Mouse (Mus musculus) right cerebral cortex, adult 18-20 months (tissue): Measurements from ENCODE around the gene Sp6.

ENCODE experiments used
- DNase-seq: peaks from one replicate; pipeline ENCODE4 v3.0.0; 2022; ENCODE audit warnings: mixed read lengths

The Sp6 gene

GRCm38 (mm10) chr11:97013121-97013670 lies at the start of gene Sp6:
Gene Sp6 (plus strand): TSS chr11:97013394.
- no peak for DNase-seq

- peak; percentile 89 for DNase-seq
Measured at GRCm38 (mm10) chr11:96963580-96963979, 49.6 kb upstream of the Sp6 start.

- DNase-seq: no peak
Measured at GRCm38 (mm10) chr11:96966172-96966571, 47.0 kb upstream of the Sp6 start.

GRCm38 (mm10) chr11:96966914-96967543 lies 46.2 kb upstream of the Sp6 start:
- DNase-seq: no peak

- no peak for DNase-seq
Measured at GRCm38 (mm10) chr11:96967544-96968269, 45.5 kb upstream of the Sp6 start.

- no peak for DNase-seq
Measured at GRCm38 (mm10) chr11:96968476-96968875, 44.7 kb upstream of the Sp6 start.

- no peak for DNase-seq
Measured at GRCm38 (mm10) chr11:96969280-96969722, 43.9 kb upstream of the Sp6 start.

- peak; percentile 65 for DNase-seq
Measured at GRCm38 (mm10) chr11:96969746-96970145, 43.4 kb upstream of the Sp6 start.

- DNase-seq: no peak
Measured at GRCm38 (mm10) chr11:96970341-96970740, 42.9 kb upstream of the Sp6 start.

- DNase-seq: no peak
Measured at GRCm38 (mm10) chr11:96972906-96973305, 40.3 kb upstream of the Sp6 start.

GRCm38 (mm10) chr11:96973426-96973964 lies 39.7 kb upstream of the Sp6 start:
- peak; percentile 30 for DNase-seq

- DNase-seq: no peak
Measured at GRCm38 (mm10) chr11:96974813-96975212, 38.4 kb upstream of the Sp6 start.

- DNase-seq: no peak
Measured at GRCm38 (mm10) chr11:96975511-96976378, 37.4 kb upstream of the Sp6 start.

GRCm38 (mm10) chr11:96976379-96976687 lies 36.9 kb upstream of the Sp6 start:
- DNase-seq: no peak

- peak; percentile 88 for DNase-seq
Measured at GRCm38 (mm10) chr11:96976911-96977591, 36.1 kb upstream of the Sp6 start.

GRCm38 (mm10) chr11:96977606-96978400 lies 35.4 kb upstream of the Sp6 start:
- peak; percentile 100 for DNase-seq

- no peak for DNase-seq
Measured at GRCm38 (mm10) chr11:96978401-96979246, 34.6 kb upstream of the Sp6 start.

- no peak for DNase-seq
Measured at GRCm38 (mm10) chr11:96979329-96979728, 33.9 kb upstream of the Sp6 start.

GRCm38 (mm10) chr11:96980021-96980420 lies 33.2 kb upstream of the Sp6 start:
- no peak for DNase-seq

- DNase-seq: no peak
Measured at GRCm38 (mm10) chr11:96981461-96981860, 31.7 kb upstream of the Sp6 start.

- peak; percentile 81 for DNase-seq
Measured at GRCm38 (mm10) chr11:96982355-96982754, 30.8 kb upstream of the Sp6 start.
